Mouse (Mus musculus) intestine, embryonic 16.5 days (tissue): ENCODE results near the gene Gcnt2. TPM values are rescaled to one million over a fixed set of nuclear protein-coding genes. Genes with fewer than 3 reads are reported as not detected.
A peak's percentile ranks its signal among the peaks of the same experiment; 100 is the strongest.
"Not testable (repeated sequence)": the region's sequence is repeated elsewhere in the genome, so short reads cannot be mapped to it uniquely, and the experiment has no call there.

Experiments
- ATAC-seq: fragments of 200-750 bp; cut with Nextera tagmentation; 2 replicates; pipeline ENCODE4 v1.8.0; 2017; ENCODE audit warnings: moderate TSS enrichment, moderate library complexity
- H3K27ac ChIP-seq: fragments of 300-500 bp; sonication (generic); 2 replicates; pipeline ENCODE4 v1.5.1; 2014; ENCODE audit warnings: mild to moderate bottlenecking, low read length
- H3K27me3 ChIP-seq: fragments of 300-500 bp; sonication (generic); replicated peaks from 2 replicates; pipeline ENCODE4 v1.6.1; 2014; ENCODE audit warnings: low read length, control low read depth, mixed read lengths; ENCODE audit not compliant: control insufficient read depth, insufficient read depth
- H3K36me3 ChIP-seq: fragments of 300-500 bp; sonication (generic); 2 replicates; pipeline ENCODE4 v1.6.1; 2014; ENCODE audit warnings: low read length, control low read depth; ENCODE audit not compliant: control insufficient read depth, insufficient read depth
- H3K4me1 ChIP-seq: fragments of 300-500 bp; sonication (generic); 2 replicates; pipeline ENCODE4 v1.6.1; 2014; ENCODE audit warnings: low read length, control low read depth, mixed read lengths; ENCODE audit not compliant: control insufficient read depth, insufficient read depth
- H3K4me2 ChIP-seq: fragments of 300-500 bp; sonication (generic); 2 replicates; pipeline ENCODE4 v1.6.1; 2014; ENCODE audit warnings: low read depth, low read length, control low read depth
- H3K4me3 ChIP-seq: fragments of 300-500 bp; sonication (generic); 2 replicates; pipeline ENCODE4 v1.5.1; 2014; ENCODE audit warnings: mild to moderate bottlenecking, low read length
- H3K9ac ChIP-seq: fragments of 300-500 bp; sonication (generic); 2 replicates; pipeline ENCODE4 v1.6.1; 2014; ENCODE audit warnings: low read depth, low read length
- H3K9me3 ChIP-seq: fragments of 300-500 bp; sonication (generic); 2 replicates; pipeline ENCODE4 v1.6.1; 2016; ENCODE audit warnings: low read length, control low read depth; ENCODE audit not compliant: control insufficient read depth
- WGBS: fragments of 180-500 bp; shearing (Covaris S2); extraction: QIAGEN DNeasy Blood & Tissue Kit; methylation state at CpG from one replicate; pipeline ENCODE4 v1.1.7; 2014; 5-methylcytosine and 5-hydroxymethylcytosine counted together
- polyA plus RNA-seq: library from polyadenylated mRNA; unstranded; fragments of >200 nt; fragmentation: Nextera tagmentation; extraction: Ambion mirVana; gene quantifications from 2 replicates; pipeline ENCODE4 v1.2.1, GENCODE M21; 2015

The Gcnt2 gene
- polyA plus RNA-seq, 1 experiment from 2014 or later: 14.5 TPM

GRCm38 (mm10) chr13:40971261-40971660 lies 111.7 kb downstream of the Gcnt2 start:
- Histone ChIP-seq H3K4me2 (no peak overlapping the region), H3K36me3 (no peaks in the 10 kb centered on the region), H3K27me3 (no peaks in the 10 kb centered on the region), H3K9ac (no peak overlapping the region), H3K4me1 (no peaks in the 10 kb centered on the region), H3K27ac (no peak overlapping the region), H3K9me3 (0 out of 2 replicates have a peak, but pooled peaks cover 3% of the 10 kb centered on the region), H3K4me3 (no peak overlapping the region)
- 79% methylated on average over 5 of the region's 5 CpGs for WGBS
- no peak for ATAC-seq

DNA sequence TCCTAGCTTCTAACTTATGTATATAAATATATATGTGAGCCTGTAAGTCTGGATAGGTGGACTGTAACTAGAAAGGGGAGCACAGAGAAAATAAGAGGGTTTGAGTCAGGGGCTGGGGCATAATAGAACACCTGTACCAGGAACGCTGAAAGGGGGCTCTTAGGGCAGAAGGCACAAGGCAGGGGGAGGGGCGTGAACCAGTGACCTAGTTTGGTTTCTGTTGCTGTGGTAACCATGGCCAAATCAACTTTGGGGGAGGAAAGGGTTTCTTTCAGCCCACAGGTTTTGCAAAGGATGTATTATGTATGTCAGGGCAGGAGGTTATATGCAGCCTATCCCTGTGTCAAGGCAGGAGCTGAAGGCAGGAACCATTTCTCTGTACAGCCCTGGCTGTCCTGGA lies 112.3 kb downstream of the Gcnt2 start:
- no peak overlapping the region for H3K4me2 ChIP-seq
- H3K9me3 ChIP-seq: 0 out of 2 replicates have a peak, but pooled peaks cover 3% of the 10 kb centered on the region
- ATAC-seq: no peak
- 81% methylated on average over 2 of the region's 2 CpGs for WGBS
- no peak overlapping the region for H3K4me3 ChIP-seq
- no peaks in the 10 kb centered on the region for H3K27me3 ChIP-seq
- H3K9ac ChIP-seq: no peak overlapping the region
- H3K36me3 ChIP-seq: no peaks in the 10 kb centered on the region
- H3K27ac ChIP-seq: no peak overlapping the region
- H3K4me1 ChIP-seq: no peaks in the 10 kb centered on the region

- 0 out of 2 replicates have a peak, but pooled peaks cover 3% of the 10 kb centered on the region for H3K9me3 ChIP-seq
- no peaks in the 10 kb centered on the region for H3K4me1 ChIP-seq
- ATAC-seq: no peak
- H3K9ac ChIP-seq: no peak overlapping the region
- H3K27ac ChIP-seq: no peak overlapping the region
- no peaks in the 10 kb centered on the region for H3K27me3 ChIP-seq
- H3K4me2 ChIP-seq: no peak overlapping the region
- H3K4me3 ChIP-seq: no peak overlapping the region
- no peaks in the 10 kb centered on the region for H3K36me3 ChIP-seq
- 92% methylated on average over 5 of the region's 5 CpGs for WGBS
Measured at GRCm38 (mm10) chr13:40972976-40973375, 113.4 kb downstream of the Gcnt2 start.

DNA sequence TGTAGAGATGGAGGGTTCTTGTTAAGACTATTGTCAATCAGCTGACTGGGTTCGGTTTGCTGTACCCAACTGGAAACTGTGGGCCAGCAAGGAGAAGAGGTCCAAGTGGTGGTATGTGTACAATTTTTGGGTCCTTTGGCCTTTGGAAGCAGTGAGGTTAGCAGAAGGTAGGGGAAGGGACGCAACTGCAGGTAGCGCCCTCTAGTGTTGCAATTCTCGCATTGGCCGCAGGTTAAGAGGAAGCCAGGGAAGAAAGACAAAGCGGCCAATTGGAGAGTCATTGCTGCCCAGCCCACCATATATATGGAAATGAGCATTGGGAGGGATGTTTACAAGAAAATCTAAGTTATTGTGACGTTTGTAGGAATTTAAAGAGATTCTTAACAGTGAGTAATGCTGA lies 118.1 kb downstream of the Gcnt2 start:
- Histone ChIP-seq H3K4me1 (no peaks in the 10 kb centered on the region), H3K27ac (no peak overlapping the region), H3K9ac (no peak overlapping the region), H3K9me3 (0 out of 2 replicates have a peak, but pooled peaks cover 3% of the 10 kb centered on the region), H3K4me2 (no peak overlapping the region), H3K27me3 (no peaks in the 10 kb centered on the region), H3K36me3 (no peaks in the 10 kb centered on the region), H3K4me3 (no peak overlapping the region)
- 18% methylated on average over 7 of the region's 7 CpGs for WGBS
- ATAC-seq: no peak

DNA sequence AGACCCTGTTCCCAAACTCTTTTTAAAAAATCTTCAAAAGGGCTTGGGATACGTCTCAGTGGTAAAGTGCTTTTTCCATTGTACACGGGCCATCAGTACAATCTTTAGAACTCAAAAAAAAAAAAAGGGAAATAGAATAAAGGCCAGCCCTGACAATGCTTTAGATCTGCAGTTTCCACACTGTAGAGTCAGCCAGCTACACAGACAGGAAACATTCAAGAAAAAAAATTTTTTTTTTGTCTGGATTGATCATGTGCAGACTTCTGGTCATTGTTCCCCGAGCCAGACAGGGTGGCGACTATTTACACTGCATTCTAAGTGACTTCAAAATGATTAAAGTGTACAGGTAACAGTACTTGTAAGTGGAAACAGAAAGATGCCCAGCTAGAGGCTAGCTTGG lies 119.1 kb downstream of the Gcnt2 start:
- Histone ChIP-seq H3K4me3 (no peak overlapping the region), H3K27ac (no peak overlapping the region), H3K9ac (no peak overlapping the region), H3K27me3 (no peaks in the 10 kb centered on the region), H3K36me3 (no peaks in the 10 kb centered on the region), H3K9me3 (0 out of 2 replicates have a peak, but pooled peaks cover 1% of the 10 kb centered on the region), H3K4me1 (no peaks in the 10 kb centered on the region), H3K4me2 (no peak overlapping the region)
- no peak for ATAC-seq
- WGBS: 67% methylated on average over 4 of the region's 4 CpGs

DNA sequence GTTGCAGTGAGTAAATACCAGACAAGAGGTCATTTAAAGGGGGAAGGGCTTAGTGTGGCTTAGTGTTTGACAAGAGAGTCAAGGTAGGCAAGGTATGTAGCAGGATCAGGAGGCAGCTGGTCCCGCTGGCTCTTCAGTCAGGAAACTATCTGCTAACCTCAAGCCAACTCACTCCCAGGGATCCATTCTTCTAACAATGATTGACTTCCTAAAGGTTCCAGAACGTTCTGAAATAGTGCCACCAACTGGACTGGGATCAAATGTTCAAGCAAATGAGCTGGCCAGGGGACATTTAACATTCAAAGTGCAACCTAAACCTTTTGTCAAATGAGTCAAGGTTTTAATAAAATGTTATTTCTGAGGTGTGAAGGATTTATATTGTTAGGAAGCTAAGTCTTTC lies 119.8 kb downstream of the Gcnt2 start:
- peak overlapping the region; percentile 57 for H3K27ac ChIP-seq
- no peak for ATAC-seq
- H3K36me3 ChIP-seq: no peaks in the 10 kb centered on the region

GRCm38 (mm10) chr13:40982759-40983158 lies 123.2 kb downstream of the Gcnt2 start:
- no peak overlapping the region for H3K27ac ChIP-seq
- H3K9me3 ChIP-seq: no peaks in the 10 kb centered on the region
- H3K36me3 ChIP-seq: no peaks in the 10 kb centered on the region
- H3K9ac ChIP-seq: no peak overlapping the region
- no peaks in the 10 kb centered on the region for H3K27me3 ChIP-seq
- WGBS: 79% methylated on average over 1 of the region's 1 CpGs
- H3K4me3 ChIP-seq: no peak overlapping the region
- no peak for ATAC-seq
- H3K4me2 ChIP-seq: no peak overlapping the region
- no peaks in the 10 kb centered on the region for H3K4me1 ChIP-seq

More for the DNA sequence above, 119.8 kb downstream of the Gcnt2 start:
- Histone ChIP-seq H3K9me3 (no peaks in the 10 kb centered on the region), H3K9ac (no peak overlapping the region), H3K4me1 (no peaks in the 10 kb centered on the region), H3K27me3 (no peaks in the 10 kb centered on the region), H3K4me3 (no peak overlapping the region), H3K4me2 (no peak overlapping the region)
- 53% methylated on average over 2 of the region's 2 CpGs for WGBS

DNA sequence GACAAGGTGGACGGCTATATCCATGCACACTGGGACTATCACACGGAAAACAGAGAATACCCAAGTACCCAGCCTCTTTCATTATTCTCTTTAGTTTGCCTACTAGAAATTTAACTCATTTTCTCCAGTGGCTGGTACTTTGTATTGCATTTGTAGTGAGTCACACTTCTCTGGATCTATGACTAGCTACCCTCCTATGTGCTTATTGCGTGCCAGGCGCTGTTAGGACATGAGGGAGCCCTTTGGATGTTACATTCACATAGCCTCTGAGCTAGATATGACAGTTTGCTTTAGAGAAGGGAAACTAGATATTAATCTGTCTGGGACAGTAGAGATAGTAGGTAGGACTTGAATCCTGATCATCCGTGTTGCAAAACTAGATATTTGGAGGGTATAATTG lies 126.5 kb downstream of the Gcnt2 start:
- WGBS: 93% methylated on average over 5 of the region's 5 CpGs
- H3K9ac ChIP-seq: no peak overlapping the region
- no peaks in the 10 kb centered on the region for H3K36me3 ChIP-seq
- no peaks in the 10 kb centered on the region for H3K4me1 ChIP-seq
- no peak overlapping the region for H3K27ac ChIP-seq
- ATAC-seq: no peak
- no peak overlapping the region for H3K4me3 ChIP-seq
- H3K4me2 ChIP-seq: no peak overlapping the region
- no peaks in the 10 kb centered on the region for H3K27me3 ChIP-seq
- no peaks in the 10 kb centered on the region for H3K9me3 ChIP-seq

DNA sequence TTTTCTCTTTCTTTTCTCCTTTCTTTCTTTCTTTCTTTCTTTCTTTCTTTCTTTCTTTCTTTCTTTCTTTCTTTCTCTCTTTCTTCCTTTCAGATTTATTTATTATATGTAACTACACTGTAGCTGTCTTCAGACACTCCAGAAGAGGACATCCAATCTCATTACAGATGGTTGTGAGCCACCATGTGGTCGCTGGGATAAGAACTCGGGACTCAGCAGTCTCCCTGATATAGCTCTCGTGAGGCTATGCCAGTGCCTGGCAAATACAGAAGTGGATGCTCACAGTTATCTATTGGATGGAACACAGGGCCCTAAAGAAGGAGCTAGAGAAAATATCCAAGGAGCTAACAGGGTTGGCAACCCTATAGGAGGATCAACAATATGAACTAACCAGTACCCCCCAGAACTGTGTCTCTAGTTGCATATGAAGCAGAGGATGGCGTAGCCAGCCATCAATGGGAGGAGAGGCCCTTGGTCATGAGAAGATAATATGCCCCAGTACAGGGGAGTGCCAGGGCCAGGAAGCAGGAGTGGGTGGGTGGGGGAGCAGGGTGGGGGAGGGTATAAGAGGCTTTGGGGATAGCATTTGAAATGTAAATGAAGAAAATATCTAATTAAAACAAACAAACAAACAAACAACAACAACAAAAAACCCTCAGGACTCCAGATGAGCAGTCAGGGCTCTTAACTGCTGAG lies 128.2 kb downstream of the Gcnt2 start:
- H3K4me2 ChIP-seq, ATAC-seq, H3K9me3 ChIP-seq, H3K27me3 ChIP-seq, H3K4me3 ChIP-seq, H3K27ac ChIP-seq, H3K36me3 ChIP-seq, H3K4me1 ChIP-seq, H3K9ac ChIP-seq: not testable (repeated sequence)
- 69% methylated on average over 4 of the region's 4 CpGs for WGBS

DNA sequence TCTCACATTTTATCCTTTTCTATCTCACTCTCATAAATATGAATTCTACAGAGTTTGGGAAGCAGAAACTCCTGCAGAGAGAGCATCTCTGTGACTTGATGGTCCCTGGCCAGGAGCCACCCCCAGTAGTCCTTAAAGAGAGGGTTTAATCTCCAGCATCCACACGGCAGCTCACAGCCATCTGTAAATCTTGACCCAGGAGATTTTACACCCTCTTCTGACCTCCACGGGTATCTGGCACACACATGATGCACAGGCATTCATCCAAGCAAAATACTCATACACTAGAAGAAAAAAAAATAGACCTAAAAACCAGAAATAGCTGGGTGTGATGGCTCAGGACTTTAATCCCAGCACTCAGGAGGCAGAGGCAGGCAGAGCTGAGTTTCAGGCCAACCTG lies 128.9 kb downstream of the Gcnt2 start:
- Histone ChIP-seq H3K9me3 (no peaks in the 10 kb centered on the region), H3K27me3 (no peaks in the 10 kb centered on the region), H3K9ac (no peak overlapping the region), H3K4me2 (no peak overlapping the region), H3K36me3 (no peaks in the 10 kb centered on the region), H3K4me1 (no peaks in the 10 kb centered on the region), H3K4me3 (no peak overlapping the region), H3K27ac (no peak overlapping the region)
- 57% methylated on average over 2 of the region's 2 CpGs for WGBS
- no peak for ATAC-seq
